Mouse (Mus musculus) heart, adult 18-20 months (tissue): ENCODE measurements at regions not wholly inside any gene's neighbourhood (a gene's known extent, or its start where the extent isn't known, plus 50 kb on each side); places are given as distances from the start of the nearest gene placed in this dataset.

Experiments
- DNase-seq, 2 experiments: peaks; one replicate each; pipeline ENCODE4 v3.0.0; 2021 to 2022; ENCODE audit warnings: mixed read lengths in 1 of 2

DNA sequence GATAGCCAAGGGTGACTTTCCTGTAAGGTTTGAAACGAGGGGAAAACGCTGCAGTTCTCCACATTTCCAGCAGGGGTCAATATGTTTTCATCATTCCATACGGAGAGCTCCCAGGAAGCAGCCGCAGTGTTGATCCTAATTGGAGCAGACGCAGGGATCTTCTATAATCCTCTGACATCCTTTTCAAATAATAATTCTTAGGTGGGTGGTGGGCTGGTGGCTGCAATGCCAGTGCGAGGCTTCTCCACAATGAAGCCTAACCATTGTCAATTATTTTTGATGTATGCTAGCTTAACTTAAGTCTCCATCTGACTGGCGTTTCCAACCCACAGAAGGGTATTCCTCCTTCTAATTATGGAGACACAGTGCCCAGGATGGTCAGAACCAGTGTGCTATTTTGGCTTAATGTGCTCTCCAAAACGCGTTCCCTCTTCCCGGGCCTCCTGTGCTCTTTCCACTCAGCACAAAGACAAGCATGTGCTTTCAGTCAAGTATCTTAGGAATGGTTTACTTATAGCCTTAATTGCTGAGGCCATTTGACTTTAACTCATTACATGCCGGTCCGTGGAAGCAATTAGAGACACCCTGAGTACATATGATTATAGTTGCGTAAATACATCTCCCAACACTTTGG is 331.6 kb upstream of the Tet2 start:
- peak; percentile 49 to 83 for DNase-seq

DNA sequence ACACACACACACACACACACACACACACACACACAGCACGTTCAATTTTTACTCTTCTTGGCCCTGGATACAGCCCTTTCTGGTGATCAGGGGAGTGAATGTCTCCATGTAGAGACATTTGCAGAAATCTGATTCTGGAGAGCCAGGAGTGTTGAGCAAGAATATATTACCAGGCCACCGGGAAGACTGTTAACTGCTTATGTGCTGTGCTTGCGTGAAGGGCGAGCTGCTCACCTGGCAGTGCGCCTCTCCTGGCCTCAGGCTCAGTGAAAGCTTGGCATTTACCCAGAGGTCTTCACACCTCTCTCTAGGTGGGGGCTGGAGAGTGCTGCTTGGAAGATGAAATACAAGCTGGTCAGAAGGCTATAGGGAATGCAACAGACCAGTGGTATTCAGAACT is 332.4 kb upstream of the Tet2 start:
- no peak for DNase-seq

- DNase-seq = no peak
Measured at GRCm38 (mm10) chr3:133880626-133881025, 335.7 kb upstream of the Tet2 start.

GRCm38 (mm10) chr3:133901931-133902330 is 334.4 kb upstream of the Cxxc4 start:
- DNase-seq = no peak

DNA sequence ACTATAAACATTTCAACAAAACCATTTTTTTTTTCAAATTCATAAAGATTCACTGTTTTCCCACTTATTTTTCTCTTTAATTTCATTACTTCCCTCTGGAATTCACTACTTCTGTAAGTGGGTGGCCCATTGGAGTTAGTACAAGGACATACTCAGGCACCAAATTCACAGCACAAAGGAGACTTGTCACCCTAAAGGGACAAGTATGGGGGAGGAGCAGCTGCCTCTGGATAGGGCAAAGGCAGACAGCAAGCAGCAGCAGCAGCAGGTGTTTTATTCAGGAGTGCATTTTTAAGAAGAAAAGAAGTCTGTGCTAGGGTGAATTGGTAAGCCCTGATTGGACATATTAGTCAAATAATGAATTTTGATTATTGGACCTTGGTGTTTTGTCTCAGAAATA is 314.1 kb upstream of the Cxxc4 start:
- no peak for DNase-seq

GRCm38 (mm10) chr3:133965322-133965721 is 271.0 kb upstream of the Cxxc4 start:
- DNase-seq = no peak

DNA sequence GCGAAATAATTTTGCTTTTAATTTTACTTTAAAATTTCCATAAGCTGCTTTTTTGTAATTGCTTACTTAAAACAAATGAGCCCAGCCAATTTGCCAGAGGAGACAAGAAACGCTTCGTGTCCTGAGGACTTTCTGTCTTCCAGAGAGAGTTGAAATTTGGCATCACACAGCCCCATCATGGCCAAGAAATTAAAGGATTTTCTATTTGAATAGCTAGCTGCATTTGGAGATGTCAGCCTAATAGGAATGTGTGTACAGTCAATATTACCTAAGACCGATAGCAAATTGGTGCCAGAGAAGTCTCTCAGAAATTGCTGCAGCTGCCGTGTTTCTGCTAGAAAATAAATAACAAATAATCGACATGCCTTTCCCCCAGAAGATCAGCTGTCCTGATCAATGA is 268.1 kb upstream of the Cxxc4 start:
- no peak for DNase-seq

DNA sequence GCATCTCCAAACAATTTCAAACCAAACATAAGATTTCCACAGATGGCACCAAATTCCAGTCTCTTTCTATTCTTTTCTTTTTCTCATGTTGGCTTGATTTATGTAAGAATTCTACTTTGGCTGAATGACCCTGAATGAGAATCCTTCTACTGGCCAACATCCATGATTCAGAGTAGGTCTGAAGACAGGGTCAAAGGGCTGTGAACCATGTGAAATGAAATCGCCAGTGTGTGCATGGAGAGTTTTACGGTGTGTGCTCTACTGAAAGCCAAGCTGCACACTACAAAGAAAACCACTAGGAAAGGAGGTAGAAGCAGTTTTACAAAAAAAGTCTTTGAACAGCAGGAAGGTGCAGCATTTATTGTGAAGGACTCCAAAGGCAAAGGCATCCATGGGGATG is 263.5 kb upstream of the Cxxc4 start:
- no peak for DNase-seq

- no peak for DNase-seq
Measured at GRCm38 (mm10) chr3:133987681-133988080, 248.6 kb upstream of the Cxxc4 start.

DNA sequence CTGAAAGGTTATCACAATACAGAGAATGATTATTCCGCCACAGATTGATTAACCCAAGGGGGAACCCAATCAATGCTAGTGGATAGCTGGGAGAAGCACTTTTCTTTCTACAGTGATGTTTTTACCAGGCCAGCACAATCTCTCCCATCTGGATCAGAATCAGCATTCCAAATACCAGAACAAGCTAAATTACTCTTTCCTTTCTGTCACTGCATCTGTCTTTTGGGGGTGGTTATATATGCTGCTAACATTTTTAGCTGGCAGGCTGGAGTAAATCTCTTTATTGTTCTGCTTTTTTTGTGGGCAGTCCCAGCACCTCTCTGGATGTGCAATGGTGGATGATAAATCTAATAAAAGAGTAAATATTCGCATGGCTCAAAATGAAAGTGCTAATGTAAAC is 242.3 kb upstream of the Cxxc4 start:
- DNase-seq = no peak

DNA sequence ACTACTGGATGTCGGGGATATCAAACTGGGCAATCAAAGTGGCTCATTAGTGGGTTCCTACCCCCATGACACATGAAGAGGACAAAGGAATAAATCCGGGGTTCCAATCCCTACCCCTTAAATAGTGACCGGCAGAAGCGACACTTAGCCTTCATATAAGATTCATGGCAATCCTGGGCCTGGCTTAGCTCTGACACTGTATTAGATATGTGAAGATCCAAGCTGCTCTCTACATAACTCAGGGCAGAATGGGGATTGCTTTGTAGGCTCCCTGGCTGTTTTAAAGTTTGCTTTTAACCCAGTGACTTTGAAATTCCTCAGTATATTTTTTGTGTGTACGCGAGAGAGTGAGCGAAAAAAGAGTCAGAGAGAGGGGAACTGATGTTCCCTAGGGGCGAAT is 236.3 kb upstream of the Cxxc4 start:
- no peak for DNase-seq

DNA sequence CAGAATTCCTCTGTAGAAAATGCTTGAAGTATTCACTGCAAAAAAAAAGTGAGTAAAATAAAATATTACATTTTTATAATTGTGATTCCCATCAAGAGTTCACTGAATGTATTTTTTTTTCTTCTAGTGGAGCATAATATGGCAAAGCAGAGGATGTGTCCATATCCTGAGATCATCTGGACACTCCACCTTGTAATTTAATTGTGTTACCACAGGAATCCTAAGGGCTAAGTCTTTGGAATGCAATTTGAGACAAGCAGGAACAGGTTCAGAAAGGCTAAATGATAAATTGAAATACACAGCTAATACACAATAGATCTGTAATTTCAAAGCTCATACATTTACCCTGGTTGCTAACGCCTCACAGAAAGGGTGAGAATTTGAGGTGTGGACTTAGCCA is 235.7 kb upstream of the Cxxc4 start:
- no peak for DNase-seq

DNA sequence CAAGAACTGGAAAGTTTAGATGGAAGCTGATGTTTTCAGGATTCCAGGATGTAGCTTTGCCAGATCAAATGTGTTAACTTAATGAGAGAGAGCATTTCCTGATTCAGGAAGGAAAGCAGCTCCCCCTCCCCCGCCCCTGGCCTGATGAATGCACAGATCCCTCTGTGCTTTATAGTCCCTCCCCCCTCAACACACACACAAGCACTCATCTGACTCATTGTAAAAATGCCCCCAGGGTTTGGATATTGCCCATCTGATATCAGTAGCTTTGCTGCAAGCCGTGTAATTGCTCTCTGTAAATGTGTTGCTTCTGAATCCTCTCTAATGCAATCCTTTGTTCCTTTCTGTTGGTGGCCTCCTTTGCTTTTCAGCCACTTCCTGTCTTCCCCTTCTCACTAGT is 221.5 kb upstream of the Cxxc4 start:
- DNase-seq = no peak

DNA sequence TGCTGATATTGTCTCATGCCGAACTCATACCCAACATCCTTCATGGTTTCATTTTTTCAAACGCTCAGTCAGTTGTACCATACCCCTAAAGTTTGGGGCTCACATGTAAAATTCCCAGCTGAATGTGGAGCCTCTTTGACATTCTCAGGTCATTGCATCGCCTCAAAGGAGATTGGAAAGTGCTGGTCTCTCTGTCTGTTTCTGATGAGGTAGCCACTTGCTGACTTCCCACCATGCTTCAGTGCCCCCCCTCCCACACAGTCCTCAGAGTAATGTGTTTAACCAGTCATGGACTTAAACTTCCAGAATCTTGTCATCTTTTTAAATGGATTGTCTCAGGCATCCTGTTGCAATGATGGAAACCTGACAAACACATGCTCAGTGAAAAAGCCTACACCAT is 220.9 kb upstream of the Cxxc4 start:
- DNase-seq = no peak

DNA sequence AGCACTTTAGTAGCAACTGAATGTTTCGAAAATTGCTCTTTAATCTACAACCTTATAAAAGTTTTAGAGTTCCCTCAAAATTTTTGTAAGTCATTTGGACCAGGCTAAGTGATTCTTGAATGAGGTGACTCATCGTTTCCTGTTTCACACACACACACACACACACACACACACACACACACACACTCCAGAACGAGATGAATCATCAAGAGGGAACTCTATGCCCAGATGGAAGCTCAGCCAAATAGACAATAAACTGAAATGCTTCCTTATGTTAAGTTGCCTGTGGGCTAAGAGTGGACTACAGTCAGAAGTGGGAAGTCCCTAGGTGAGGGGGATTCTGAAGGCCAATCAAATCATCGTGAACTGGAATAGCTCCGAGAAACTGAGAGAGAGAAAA is 202.4 kb upstream of the Cxxc4 start:
- peak in 1 of 2 experiments; percentile 1 for DNase-seq

DNA sequence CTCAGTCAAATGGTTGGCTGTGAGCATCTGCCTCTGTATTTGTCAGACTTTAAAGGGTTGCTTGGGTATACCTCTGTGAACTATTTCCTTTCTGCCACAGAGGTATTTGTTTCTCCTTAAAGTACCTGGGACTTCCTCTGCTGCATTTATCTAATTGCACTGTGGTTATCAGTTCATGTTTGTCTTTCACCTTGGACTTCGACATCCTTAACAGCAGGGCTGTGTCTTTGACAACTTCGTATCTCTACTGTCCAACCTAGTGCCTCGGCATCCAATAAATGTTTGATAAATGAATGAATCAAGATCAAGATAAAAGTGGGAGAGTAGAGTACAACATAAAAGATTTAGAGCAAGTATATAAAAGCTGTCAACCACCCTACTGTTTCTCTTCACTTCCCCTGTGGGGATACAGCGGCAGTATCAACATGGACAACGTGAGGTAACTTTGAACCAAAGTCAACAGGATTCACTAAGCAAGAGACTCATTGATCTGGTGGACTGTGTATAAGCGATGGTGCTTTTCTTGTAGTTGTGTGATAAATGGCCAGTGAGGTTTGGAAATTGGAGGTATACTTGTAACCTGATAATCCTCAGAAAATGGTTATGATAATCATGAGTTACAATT is 199.9 kb upstream of the Cxxc4 start:
- DNase-seq = no peak

DNA sequence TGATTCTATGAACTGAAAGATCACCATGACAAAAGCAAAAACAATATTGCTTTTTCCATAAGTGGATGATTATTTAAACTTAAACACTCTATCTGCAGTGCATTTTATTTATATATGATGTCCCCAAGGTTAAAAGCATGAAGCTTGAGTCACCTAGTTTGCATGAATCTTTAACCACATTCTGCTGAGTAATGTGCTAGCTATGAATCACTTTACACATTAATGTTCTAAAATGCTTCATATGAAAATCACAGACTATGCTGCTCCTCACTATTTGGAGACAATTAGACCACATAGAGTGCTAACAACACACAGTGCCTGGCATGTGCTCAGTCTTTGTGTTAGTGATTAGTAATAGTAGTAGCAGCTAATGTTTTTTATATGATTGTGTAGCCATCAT is 185.6 kb upstream of the Cxxc4 start:
- DNase-seq = no peak

DNA sequence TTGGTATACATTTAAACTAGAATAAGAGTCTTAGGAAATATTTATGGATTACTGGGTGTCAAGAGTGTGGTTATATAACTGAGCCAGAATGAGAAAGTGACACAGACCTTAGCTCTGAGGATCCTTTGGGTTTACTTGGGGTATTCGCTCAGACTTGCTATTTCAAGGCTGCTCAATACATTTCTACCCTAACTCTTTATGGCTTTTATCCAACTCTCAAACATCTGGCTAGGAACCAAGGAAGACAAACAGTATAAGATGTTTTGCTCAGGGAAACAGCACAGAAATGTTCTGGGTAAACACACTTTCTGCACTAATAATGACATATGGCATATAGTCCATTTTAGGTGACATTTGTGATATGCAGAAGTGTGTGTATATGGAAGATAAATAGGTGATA is 153.8 kb upstream of the Cxxc4 start:
- DNase-seq = no peak

GRCm38 (mm10) chr3:134099471-134100125 is 136.7 kb upstream of the Cxxc4 start:
- DNase-seq = peak; percentile 7 to 13

DNA sequence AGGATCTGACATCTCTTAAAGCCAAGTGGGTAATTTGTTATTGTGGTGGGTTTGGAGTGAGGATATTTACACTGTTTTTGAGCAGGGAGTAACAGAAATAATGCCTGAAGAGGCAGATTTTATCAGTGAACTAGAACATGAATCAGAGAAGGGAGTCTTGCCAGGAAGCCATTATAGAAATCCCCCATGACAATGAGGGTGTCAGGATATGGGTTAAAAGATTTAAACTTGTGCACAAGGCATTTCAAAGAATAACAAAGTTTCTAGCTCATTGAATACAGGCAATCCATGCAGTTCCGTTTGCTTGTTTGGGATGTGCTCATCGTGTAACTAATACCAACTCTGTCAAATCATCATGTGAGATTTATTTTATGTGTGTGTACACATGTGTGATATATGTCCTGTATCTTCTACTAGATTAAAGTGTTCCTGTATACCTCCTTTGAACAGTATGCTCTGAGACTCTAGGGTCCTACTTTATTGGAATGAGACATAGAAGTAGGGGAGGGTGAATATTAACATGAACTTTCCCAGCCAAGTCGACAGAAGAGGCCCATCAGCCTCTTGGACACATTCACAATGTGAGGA is 134.0 kb upstream of the Cxxc4 start:
- DNase-seq = no peak

GRCm38 (mm10) chr3:134104625-134105024 is 131.7 kb upstream of the Cxxc4 start:
- no peak for DNase-seq

GRCm38 (mm10) chr3:134105112-134105511 is 131.2 kb upstream of the Cxxc4 start:
- no peak for DNase-seq

GRCm38 (mm10) chr3:134105567-134105966 is 130.7 kb upstream of the Cxxc4 start:
- DNase-seq = no peak

GRCm38 (mm10) chr3:134114501-134114900 is 121.8 kb upstream of the Cxxc4 start:
- DNase-seq = no peak
